Mouse (Mus musculus) liver, adult 2 months (tissue): ENCODE results near the gene Upf3b. TPM values are rescaled to one million over a fixed set of nuclear protein-coding genes. Genes with fewer than 3 reads are reported as not detected.
"Not testable (repeated sequence)": the region's sequence is repeated elsewhere in the genome, so short reads cannot be mapped to it uniquely, and the experiment has no call there.

Experiments
- DNase-seq: peaks from one replicate; pipeline ENCODE4 v3.0.0-alpha.2; 2011; ENCODE audit warnings: low read depth, low spot score; ENCODE audit errors: extremely low read depth
- H3K27ac ChIP-seq: fragments of 200-500 bp; replicated peaks from 2 replicates; pipeline ENCODE4 v1.5.1; 2012; ENCODE audit warnings: low read depth, mild to moderate bottlenecking, control low read depth, inconsistent platforms, low read length; ENCODE audit not compliant: insufficient read depth
- H3K27me3 ChIP-seq: fragments of 200-500 bp; 2 replicates; pipeline ENCODE4 v1.6.1; 2012; ENCODE audit warnings: mild to moderate bottlenecking, moderate library complexity, low read length, inconsistent platforms; ENCODE audit not compliant: control insufficient read depth, insufficient read depth
- H3K36me3 ChIP-seq: fragments of 200-500 bp; 2 replicates; pipeline ENCODE4 v1.6.1; 2012; ENCODE audit warnings: low read length, inconsistent platforms; ENCODE audit not compliant: control insufficient read depth, insufficient read depth
- H3K4me1 ChIP-seq: fragments of 200-500 bp; 2 replicates; pipeline ENCODE4 v1.6.1; 2011; ENCODE audit warnings: low read length; ENCODE audit not compliant: control insufficient read depth, insufficient read depth
- H3K4me3 ChIP-seq: fragments of 200-500 bp; 2 replicates; pipeline ENCODE4 v1.5.1; 2011; ENCODE audit warnings: low read depth, mild to moderate bottlenecking, control low read depth, low read length, moderate library complexity; ENCODE audit not compliant: insufficient read depth
- H3K79me2 ChIP-seq: fragments of 200-500 bp; 2 replicates; pipeline ENCODE4 v1.6.1; 2012; ENCODE audit warnings: inconsistent platforms, mild to moderate bottlenecking, low read length, moderate library complexity; ENCODE audit not compliant: control insufficient read depth, insufficient read depth
- H3K9ac ChIP-seq: fragments of 200-500 bp; 2 replicates; pipeline ENCODE4 v1.6.1; 2012; ENCODE audit warnings: low read depth, mild to moderate bottlenecking, control low read depth, inconsistent platforms, low read length
- CTCF ChIP-seq: fragments of 200-500 bp; IDR thresholded peaks from 2 replicates; pipeline ENCODE4 v1.5.1; 2011; ENCODE audit warnings: low read depth, low read length, control low read depth
- POLR2A ChIP-seq: fragments of 200-500 bp; IDR thresholded peaks from 2 replicates; pipeline ENCODE4 v1.6.1; 2011; ENCODE audit warnings: low read length, control low read depth; ENCODE audit not compliant: insufficient read depth; ENCODE audit errors: extremely low read depth
- WGBS: fragments of 180-500 bp; shearing (Covaris S2); methylation state at CpG from one replicate; pipeline ENCODE4 v1.1.7; 2018; 5-methylcytosine and 5-hydroxymethylcytosine counted together
- polyA plus RNA-seq: library from polyadenylated mRNA; depleted of rRNA; stranded (reverse); fragments of >200 nt; gene quantifications from 2 replicates; pipeline ENCODE4 v1.2.3, GENCODE M21; 2012
- total RNA-seq: library from RNA; depleted of rRNA; stranded (reverse); fragments of >200 nt; gene quantifications from 2 replicates; pipeline ENCODE4 v1.2.3, GENCODE M21; 2014

Upf3b gene
- total and polyA plus RNA-seq, 2 experiments = 2.2 to 5.7 TPM

DNA sequence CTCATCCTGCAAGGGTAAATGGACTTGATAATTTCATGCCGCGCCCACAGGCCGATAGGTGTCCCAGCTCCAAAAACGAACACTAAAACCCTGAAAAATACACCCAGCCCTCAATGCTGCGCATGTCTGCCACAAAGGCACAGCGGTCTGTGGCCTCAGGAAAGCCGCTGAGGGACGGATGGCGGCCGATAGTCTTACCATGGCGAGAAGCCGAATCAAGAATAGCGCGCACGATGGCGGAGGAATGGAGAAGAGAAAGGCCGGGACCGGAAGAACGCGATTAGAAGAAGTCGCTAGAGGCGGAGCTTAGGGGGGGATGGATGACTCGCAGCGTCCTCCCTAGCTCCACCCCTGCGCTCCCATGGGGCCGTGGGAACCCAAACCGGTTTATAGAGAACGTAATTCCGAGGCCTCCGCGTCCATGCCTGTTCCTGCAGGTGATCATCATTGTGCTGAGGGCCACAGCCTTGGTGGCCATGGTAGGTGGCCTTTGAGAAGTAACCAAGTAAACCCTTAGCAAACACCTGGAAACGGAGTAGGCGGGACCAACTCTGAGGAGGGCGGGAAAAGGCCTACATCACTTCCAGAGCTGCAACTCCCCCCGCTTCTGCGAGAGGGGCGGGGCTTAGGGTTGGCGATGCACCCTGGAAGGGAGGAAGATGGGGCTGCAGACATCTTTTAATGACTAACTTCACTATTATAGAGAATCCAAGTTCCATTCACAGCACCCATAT, 25.0 kb downstream of the Upf3b start, which contains the start of gene Rpl39:
TSS of gene Rpl39 (minus strand) at position 476 of the 734 bp plus-strand sequence.
- no peaks in the 10 kb centered on the region for H3K27me3 ChIP-seq
- peak; percentile 67; the same call in 1 of the 2 replicates for TF ChIP-seq POLR2A
- TF ChIP-seq CTCF = no peak
- DNase-seq = peak; percentile 79
- peak within 1 kb of the TSS; percentile 86 for H3K4me3 ChIP-seq
- no peaks in the 10 kb centered on the region; the same call in 1 of the 2 replicates for H3K79me2 ChIP-seq
- under 1% methylated on average over 35 of the region's 38 CpGs for WGBS
- H3K27ac ChIP-seq = peak within 1 kb of the TSS; percentile 97
- peak within 1 kb of the TSS; percentile 92 for H3K9ac ChIP-seq
- peaks cover 4% of the 10 kb centered on the region for H3K4me1 ChIP-seq
- H3K36me3 ChIP-seq = peaks cover 13% of the 10 kb centered on the region

DNA sequence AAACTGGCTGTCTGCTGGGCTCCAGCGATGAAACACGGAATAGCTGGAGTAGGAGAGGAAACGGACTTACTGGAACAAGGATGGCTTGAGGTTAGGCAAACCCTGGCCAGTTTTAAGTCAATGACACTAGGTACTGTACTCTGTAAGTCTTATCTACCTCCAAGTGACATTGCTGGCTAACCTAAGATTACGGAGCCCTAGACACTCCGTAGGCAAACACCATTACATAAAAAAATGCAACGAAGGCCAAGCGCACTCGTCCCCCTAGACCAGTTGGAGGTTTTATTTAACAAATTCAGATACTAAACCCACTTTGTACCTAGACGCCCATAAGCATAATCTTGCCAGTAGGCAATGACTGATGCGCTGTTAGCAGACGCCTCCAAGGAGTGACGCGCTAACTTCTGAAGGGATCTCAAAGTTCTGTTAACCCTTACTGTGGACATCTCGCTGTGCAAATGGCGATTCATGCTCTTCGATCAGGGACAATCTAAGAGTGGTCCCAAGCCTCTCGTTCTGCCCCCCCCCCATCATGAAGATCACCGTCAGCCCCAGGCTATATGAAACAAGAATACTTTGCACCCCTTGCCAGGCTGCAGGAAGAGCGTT, 25.7 kb downstream of the Upf3b start:
- TF ChIP-seq POLR2A (no peak), CTCF (no peak)
- under 1% methylated on average over 19 of the region's 19 CpGs for WGBS
- Histone ChIP-seq H3K27ac (peak overlapping the region; percentile 97), H3K9ac (peak overlapping the region; percentile 77), H3K27me3 (no peaks in the 10 kb centered on the region), H3K4me1 (peaks cover 4% of the 10 kb centered on the region), H3K4me3 (peak overlapping the region; percentile 86), H3K36me3 (peaks cover 13% of the 10 kb centered on the region), H3K79me2 (no peaks in the 10 kb centered on the region; the same call in 1 of the 2 replicates)
- DNase-seq = peak; percentile 29

DNA sequence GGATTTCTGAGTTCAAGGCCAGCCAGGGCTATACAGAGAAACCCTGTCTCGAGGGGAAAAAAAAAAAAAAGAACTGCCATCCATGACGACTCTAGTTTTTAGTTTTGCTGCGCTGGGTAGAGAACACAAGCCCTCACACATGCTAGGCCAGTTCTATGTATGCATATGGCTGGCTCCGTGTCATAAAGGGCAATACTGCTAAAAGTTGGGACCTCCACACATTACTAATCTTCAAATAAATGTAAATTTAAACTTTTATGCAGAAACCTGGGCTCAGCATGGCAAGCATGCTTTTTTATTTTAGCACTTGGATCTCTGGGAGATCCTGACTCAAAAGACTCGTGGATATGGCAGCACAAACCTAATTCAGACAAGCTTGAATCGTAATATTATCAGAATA, 28.9 kb downstream of the Upf3b start:
- no peak overlapping the region for H3K4me3 ChIP-seq
- TF ChIP-seq POLR2A = no peak
- no peak for TF ChIP-seq CTCF
- no peaks in the 10 kb centered on the region for H3K27me3 ChIP-seq
- no peak overlapping the region for H3K9ac ChIP-seq
- no peaks in the 10 kb centered on the region; the same call in 1 of the 2 replicates for H3K79me2 ChIP-seq
- H3K36me3 ChIP-seq = peaks cover 13% of the 10 kb centered on the region
- no peak overlapping the region for H3K27ac ChIP-seq
- WGBS = 75% methylated on average over 6 of the region's 6 CpGs
- DNase-seq = no peak
- H3K4me1 ChIP-seq = peaks cover 4% of the 10 kb centered on the region

DNA sequence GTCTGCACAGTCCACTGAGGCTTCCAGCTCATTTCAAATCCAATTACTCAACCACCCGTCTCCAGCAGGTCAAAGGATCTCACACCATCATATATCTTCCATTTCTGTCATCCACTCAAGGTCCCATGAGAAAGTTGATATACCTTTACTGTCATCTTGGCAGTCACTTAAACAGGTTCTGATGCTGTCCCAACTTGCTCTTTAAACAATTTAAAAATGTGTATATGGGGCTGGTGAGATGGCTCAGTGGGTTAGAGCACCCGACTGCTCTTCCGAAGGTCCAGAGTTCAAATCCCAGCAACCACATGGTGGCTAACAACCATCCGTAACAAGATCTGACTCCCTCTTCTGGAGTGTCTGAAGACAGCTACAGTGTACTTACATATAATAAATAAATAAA, 29.8 kb downstream of the Upf3b start:
- H3K36me3 ChIP-seq = peaks cover 13% of the 10 kb centered on the region
- not testable (repeated sequence) for H3K4me3 ChIP-seq, H3K9ac ChIP-seq, H3K79me2 ChIP-seq, H3K27me3 ChIP-seq, H3K4me1 ChIP-seq, DNase-seq, H3K27ac ChIP-seq
- WGBS = 81% methylated on average over 4 of the region's 4 CpGs

DNA sequence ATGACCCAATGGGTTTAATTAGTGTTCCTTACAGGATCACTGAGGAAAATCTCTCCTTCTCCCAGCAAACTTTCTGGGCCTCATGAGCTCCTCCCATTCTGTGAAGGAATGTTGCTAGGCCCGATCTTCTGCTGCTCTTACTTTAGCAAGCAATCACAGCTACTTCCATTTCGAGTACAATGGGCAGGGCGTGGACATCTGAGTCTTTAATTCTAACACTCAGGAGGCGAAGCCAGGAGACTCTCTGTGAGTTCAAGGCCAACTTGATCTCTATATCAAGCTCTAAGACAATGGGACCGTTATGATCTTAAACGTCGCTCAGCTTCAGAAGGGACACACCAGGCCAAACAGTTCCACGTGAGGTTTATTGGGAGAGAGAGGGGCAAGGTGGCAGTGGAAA, 33.5 kb downstream of the Upf3b start:
- H3K27ac ChIP-seq = no peak overlapping the region
- H3K4me1 ChIP-seq = no peaks in the 10 kb centered on the region
- H3K36me3 ChIP-seq = peaks cover 3% of the 10 kb centered on the region
- no peak overlapping the region for H3K4me3 ChIP-seq
- no peak for DNase-seq
- WGBS = 86% methylated on average over 8 of the region's 8 CpGs
- no peak for TF ChIP-seq POLR2A
- no peak for TF ChIP-seq CTCF
- no peaks in the 10 kb centered on the region for H3K79me2 ChIP-seq
- no peak overlapping the region for H3K9ac ChIP-seq
- no peaks in the 10 kb centered on the region for H3K27me3 ChIP-seq
